Mouse (Mus musculus) stomach, postnatal 0 days (tissue): Measurements from ENCODE around the gene Ccsap. TPM values are rescaled to one million over a fixed set of nuclear protein-coding genes. Genes with fewer than 3 reads are reported as not detected.

Experiments
- ATAC-seq: fragments of 200-750 bp; cut with Nextera tagmentation; 2 replicates; pipeline ENCODE4 v1.8.0; 2017; ENCODE audit not compliant: low FRiP score, low TSS enrichment
- DNase-seq: peaks from one replicate; pipeline ENCODE4 v3.0.0-alpha.2; 2016; ENCODE audit warnings: low spot score
- H3K27ac ChIP-seq: fragments of 300-500 bp; sonication (generic); replicated peaks from 2 replicates; pipeline ENCODE4 v1.5.1; 2014; ENCODE audit warnings: mild to moderate bottlenecking, control low read depth
- H3K27me3 ChIP-seq: fragments of 300-500 bp; sonication (generic); 2 replicates; pipeline ENCODE4 v1.6.1; 2014; ENCODE audit warnings: low read length; ENCODE audit not compliant: control insufficient read depth, insufficient read depth
- H3K36me3 ChIP-seq: fragments of 300-500 bp; sonication (generic); 2 replicates; pipeline ENCODE4 v1.6.1; 2014; ENCODE audit warnings: low read length, mixed read lengths; ENCODE audit not compliant: control insufficient read depth, insufficient read depth
- H3K4me1 ChIP-seq: fragments of 300-500 bp; sonication (generic); replicated peaks from 2 replicates; pipeline ENCODE4 v1.6.1; 2014; ENCODE audit warnings: antibody characterized with exemption; ENCODE audit not compliant: control insufficient read depth, insufficient read depth
- H3K4me2 ChIP-seq: fragments of 300-500 bp; sonication (generic); replicated peaks from 2 replicates; pipeline ENCODE4 v1.6.1; 2014; ENCODE audit warnings: low read depth, mild to moderate bottlenecking, control low read depth, moderate library complexity
- H3K4me3 ChIP-seq: fragments of 300-500 bp; sonication (generic); 2 replicates; pipeline ENCODE4 v1.5.1; 2014; ENCODE audit warnings: low read depth, low read length, control low read depth
- H3K9ac ChIP-seq: fragments of 300-500 bp; sonication (generic); 2 replicates; pipeline ENCODE4 v1.6.1; 2014; ENCODE audit warnings: mild to moderate bottlenecking, low read length, control low read depth, mixed read lengths
- H3K9me3 ChIP-seq: fragments of 300-500 bp; sonication (generic); 2 replicates; pipeline ENCODE4 v1.6.1; 2016; ENCODE audit warnings: low read length; ENCODE audit not compliant: control insufficient read depth
- CTCF ChIP-seq: IDR thresholded peaks from 2 replicates; pipeline ENCODE4 v1.5.1; 2016; ENCODE audit warnings: antibody characterized with exemption, low read depth, mild to moderate bottlenecking, moderate library complexity
- EP300 ChIP-seq: optimal IDR thresholded peaks from 2 replicates; pipeline ENCODE3; 2016; ENCODE audit warnings: antibody characterized with exemption
- WGBS: fragments of 180-500 bp; shearing (Covaris S2); extraction: QIAGEN DNeasy Blood & Tissue Kit; methylation state at CpG from one replicate; pipeline ENCODE4 v1.1.7; 2014; 5-methylcytosine and 5-hydroxymethylcytosine counted together
- polyA plus RNA-seq: library from polyadenylated mRNA; unstranded; fragments of >200 nt; fragmentation: Nextera tagmentation; extraction: Ambion mirVana; gene quantifications from 2 replicates; pipeline ENCODE4 v1.2.1, GENCODE M21; 2015

The Ccsap gene
- polyA plus RNA-seq, 1 experiment from 2014 or later = 0.91 TPM

- H3K4me2 ChIP-seq = peak overlapping the region; percentile 98
- H3K4me3 ChIP-seq = peak overlapping the region; percentile 81
- DNase-seq = peak; percentile 97
- no peak for TF ChIP-seq EP300
- peak; percentile 60 for TF ChIP-seq CTCF
- no peaks in the 10 kb centered on the region for H3K27me3 ChIP-seq
- peak; percentile 97 for ATAC-seq
- peak overlapping the region; percentile 73 for H3K9ac ChIP-seq
- under 1% methylated on average over 60 of the region's 79 CpGs for WGBS
- peak overlapping the region; percentile 56; the same call in 1 of the 2 replicates for H3K27ac ChIP-seq
- H3K4me1 ChIP-seq = no peaks in the 10 kb centered on the region
- H3K36me3 ChIP-seq = no peaks in the 10 kb centered on the region
- H3K9me3 ChIP-seq = no peaks in the 10 kb centered on the region
These were observed 915 bp downstream of the Ccsap start for GRCm38 (mm10) chr8:123858941-123859647.

GRCm38 (mm10) chr8:123858574-123858940 is 1.5 kb downstream of the Ccsap start:
- Histone ChIP-seq H3K4me1 (no peaks in the 10 kb centered on the region), H3K9ac (peak overlapping the region; percentile 73), H3K9me3 (no peaks in the 10 kb centered on the region), H3K4me3 (peak overlapping the region; percentile 81), H3K36me3 (no peaks in the 10 kb centered on the region), H3K27ac (peak overlapping the region; percentile 56; the same call in 1 of the 2 replicates), H3K27me3 (no peaks in the 10 kb centered on the region), H3K4me2 (peak overlapping the region; percentile 98)
- TF ChIP-seq EP300 = no peak
- TF ChIP-seq CTCF = peak; percentile 23
- ATAC-seq (no peak; the same call in 1 of the 2 replicates), DNase-seq (peak; percentile 20)
- 1% methylated on average over 17 of the region's 17 CpGs for WGBS

GRCm38 (mm10) chr8:123857361-123857760 is 2.6 kb downstream of the Ccsap start:
- Histone ChIP-seq H3K9ac (no peak overlapping the region), H3K4me1 (no peaks in the 10 kb centered on the region), H3K4me3 (no peak overlapping the region), H3K4me2 (no peak overlapping the region), H3K9me3 (no peaks in the 10 kb centered on the region), H3K36me3 (no peaks in the 10 kb centered on the region), H3K27me3 (no peaks in the 10 kb centered on the region), H3K27ac (no peak overlapping the region)
- ATAC-seq (no peak), DNase-seq (no peak)
- TF ChIP-seq EP300 = no peak
- TF ChIP-seq CTCF = no peak
- WGBS = 75% methylated on average over 3 of the region's 3 CpGs

GRCm38 (mm10) chr8:123854733-123855475 is 5.1 kb downstream of the Ccsap start:
- no peak for DNase-seq
- no peaks in the 10 kb centered on the region for H3K4me1 ChIP-seq
- H3K9me3 ChIP-seq = no peaks in the 10 kb centered on the region
- 79% methylated on average over 9 of the region's 9 CpGs for WGBS
- H3K4me3 ChIP-seq = no peak overlapping the region
- no peak overlapping the region for H3K27ac ChIP-seq
- no peaks in the 10 kb centered on the region for H3K27me3 ChIP-seq
- H3K36me3 ChIP-seq = no peaks in the 10 kb centered on the region
- no peak overlapping the region for H3K9ac ChIP-seq
- ATAC-seq = no peak
- TF ChIP-seq EP300 = no peak
- no peak for TF ChIP-seq CTCF
- H3K4me2 ChIP-seq = no peak overlapping the region

GRCm38 (mm10) chr8:123854252-123854651 is 5.8 kb downstream of the Ccsap start:
- H3K4me3 ChIP-seq = no peak overlapping the region

GRCm38 (mm10) chr8:123851590-123851989 is 8.4 kb downstream of the Ccsap start:
- no peak for DNase-seq
- Histone ChIP-seq H3K9me3 (no peaks in the 10 kb centered on the region), H3K9ac (no peak overlapping the region), H3K4me2 (no peak overlapping the region), H3K4me3 (no peak overlapping the region), H3K27ac (no peak overlapping the region), H3K36me3 (no peaks in the 10 kb centered on the region), H3K27me3 (no peaks in the 10 kb centered on the region), H3K4me1 (no peaks in the 10 kb centered on the region)
- ATAC-seq = no peak
- WGBS = 72% methylated on average over 5 of the region's 5 CpGs
- TF ChIP-seq CTCF (no peak), EP300 (no peak)

More at GRCm38 (mm10) chr8:123854252-123854651, 5.8 kb downstream of the Ccsap start:
- no peaks in the 10 kb centered on the region for H3K27me3 ChIP-seq
- no peak for DNase-seq
- 94% methylated on average over 1 of the region's 1 CpGs for WGBS
- no peaks in the 10 kb centered on the region for H3K4me1 ChIP-seq
- TF ChIP-seq EP300 = no peak
- TF ChIP-seq CTCF = no peak
- no peak overlapping the region for H3K27ac ChIP-seq
- no peak overlapping the region for H3K4me2 ChIP-seq
- no peaks in the 10 kb centered on the region for H3K36me3 ChIP-seq
- H3K9me3 ChIP-seq = no peaks in the 10 kb centered on the region
- no peak for ATAC-seq
- H3K9ac ChIP-seq = no peak overlapping the region
